Mouse (Mus musculus) ES-CJ7 (cell line): ENCODE data around the gene Syngap1.

Experiments used
- DNase-seq: peaks from one replicate; pipeline ENCODE4 v3.0.0; 2011; ENCODE audit warnings: low read depth, low spot score

The Syngap1 gene

DNA sequence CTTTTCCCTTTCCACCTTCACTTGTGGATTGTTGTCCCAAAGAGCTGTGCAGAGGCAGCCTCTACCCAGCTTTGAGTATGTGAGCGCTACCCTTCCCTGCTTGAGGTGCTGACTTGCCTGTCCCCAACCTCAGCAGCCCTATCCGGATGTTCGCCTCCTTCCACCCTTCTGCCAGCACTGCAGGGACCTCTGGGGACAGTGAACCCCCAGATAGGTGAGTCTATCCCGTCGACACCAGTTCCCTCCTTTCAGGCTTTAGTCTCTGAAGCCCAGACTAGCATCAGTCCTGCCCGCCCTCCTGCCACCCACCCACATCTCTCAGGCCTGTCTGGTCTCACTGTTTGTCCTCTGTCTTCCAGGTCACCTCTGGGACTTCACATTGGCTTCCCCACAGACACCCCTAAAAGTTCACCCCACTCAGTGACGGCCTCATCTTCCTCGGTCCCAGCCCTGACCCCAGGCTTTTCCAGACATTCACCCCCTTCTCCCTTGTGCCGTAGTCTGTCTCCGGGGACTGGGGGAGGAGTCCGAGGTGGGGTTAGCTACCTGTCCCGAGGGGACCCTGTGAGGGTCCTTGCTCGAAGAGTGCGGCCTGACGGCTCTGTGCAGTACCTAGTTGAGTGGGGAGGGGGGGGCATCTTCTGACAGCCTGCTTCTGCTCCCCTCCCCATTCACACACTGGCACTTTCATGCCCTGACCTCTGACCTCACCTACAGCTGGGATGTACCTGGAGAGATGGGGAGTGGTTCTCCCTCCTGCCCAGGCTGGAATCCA, 3.9 kb upstream of the Syngap1 start:
- DNase-seq = no peak

DNA sequence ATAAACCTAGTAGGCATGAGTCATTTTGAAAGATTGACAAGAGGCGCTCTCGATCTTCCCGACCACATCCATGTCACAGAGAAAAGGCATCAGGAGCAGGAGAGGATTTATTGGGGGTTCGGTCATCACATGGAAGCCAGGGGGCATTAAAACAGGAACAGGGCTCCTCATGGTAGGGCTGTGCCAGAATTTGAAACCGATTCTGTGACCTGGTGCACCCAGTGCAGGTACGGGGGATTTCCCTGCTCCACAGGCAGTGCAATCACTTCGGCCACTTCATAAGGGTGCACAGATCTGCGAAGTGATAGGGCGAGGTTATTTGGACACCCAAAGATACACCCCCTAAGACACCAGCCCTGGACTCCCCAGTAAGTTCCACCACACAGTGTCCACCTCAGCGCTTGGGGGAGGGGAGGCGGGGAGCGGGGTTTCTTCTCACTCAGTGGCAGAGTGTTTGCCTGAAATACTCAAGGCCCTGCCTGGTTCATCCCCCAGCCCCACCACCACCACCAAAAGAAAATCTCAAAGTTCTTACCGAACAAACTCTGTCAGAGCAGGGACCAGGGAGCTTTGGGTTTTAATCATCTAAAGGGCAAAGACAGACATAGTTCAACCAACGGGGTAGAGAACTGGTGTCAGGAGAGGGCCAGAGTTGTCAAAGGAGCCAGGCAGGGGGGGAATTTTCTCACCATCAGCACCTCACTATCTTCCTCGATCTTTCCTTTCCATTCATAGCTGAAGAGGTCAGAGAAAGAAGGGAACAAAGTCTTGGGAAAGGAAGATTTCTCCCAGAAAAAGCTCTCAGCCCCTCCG, 3.0 kb upstream of the Syngap1 start:
- DNase-seq = no peak

DNA sequence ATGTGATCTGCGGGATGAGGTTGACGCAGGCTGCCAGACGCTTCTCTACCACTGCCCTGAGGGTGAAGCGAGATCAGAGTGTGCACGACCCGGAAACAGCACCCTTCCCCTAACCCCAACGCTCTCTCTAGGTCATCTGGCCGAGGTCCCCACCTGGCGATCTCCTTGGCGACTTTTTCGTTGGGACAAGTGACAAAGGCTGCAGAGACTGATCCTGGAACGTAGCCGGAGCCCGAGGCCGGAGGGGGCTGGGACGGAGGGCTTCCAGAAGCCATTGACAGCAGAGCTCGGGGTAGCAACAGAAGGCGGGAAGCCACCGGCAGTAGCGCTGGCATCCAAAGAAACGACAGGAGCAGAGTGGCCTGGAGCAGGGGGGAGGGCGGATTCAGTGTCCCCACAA, 2.3 kb upstream of the Syngap1 start:
- DNase-seq = no peak

DNA sequence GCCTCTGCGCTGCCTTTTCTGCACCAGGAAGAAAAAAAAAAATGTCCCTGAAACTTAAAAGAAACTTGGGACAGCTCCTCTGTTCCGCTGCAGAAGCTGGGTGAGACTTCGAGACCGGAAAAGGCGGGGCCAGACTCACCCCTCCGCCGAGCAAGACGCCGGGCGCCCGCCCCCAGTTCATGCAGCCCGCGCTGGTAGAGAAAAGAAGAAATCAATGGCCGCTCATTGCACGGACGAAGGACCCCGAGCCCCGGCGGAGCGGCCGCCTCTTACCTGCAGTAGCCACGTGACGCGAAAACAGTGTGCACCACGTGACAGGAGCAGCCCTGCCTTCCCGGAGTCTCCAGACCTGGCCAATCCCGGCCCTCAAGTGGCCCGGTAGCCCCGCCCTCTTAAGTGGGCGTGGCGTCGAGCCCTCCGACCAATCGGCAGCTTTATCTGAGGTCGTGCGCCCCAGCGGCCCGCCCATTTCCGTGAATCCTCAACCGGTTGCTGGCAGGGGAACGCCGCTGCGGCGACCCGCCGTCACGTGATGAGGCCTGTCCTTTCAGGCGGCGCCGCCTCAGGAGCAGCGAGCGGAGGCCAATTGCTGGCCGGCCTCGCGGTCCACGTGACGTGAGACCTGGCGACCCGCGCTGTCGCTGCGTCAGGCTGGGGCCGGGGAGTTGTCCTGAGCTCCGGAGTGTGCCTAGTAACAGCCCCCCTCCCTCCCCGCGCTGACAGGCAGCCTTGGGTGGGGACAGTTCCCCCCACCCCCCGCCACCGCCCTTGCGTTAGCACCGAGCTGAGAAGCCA, 1.7 kb upstream of the Syngap1 start, which contains the start of gene Cuta:
Gene Cuta (minus strand): TSS at position 392 of the 795 bp plus-strand sequence.
- DNase-seq = peak; percentile 99

DNA sequence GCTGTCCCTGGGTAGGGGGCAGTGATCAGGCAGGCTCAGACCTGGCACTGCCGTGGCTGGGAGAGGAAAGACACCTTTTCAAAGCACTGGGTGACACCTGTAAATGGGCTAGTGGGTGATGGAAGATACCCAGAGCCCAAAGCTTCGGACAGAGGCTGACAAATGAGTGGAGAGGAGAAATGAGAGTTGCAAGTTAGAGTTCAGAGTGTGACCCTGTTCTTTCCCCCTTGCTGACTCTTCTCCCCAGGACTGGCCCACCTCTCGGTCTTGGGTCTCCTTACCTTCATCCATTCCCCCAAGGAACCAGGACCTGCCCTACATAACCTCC, 1.1 kb upstream of the Syngap1 start:
- no peak for DNase-seq

DNA sequence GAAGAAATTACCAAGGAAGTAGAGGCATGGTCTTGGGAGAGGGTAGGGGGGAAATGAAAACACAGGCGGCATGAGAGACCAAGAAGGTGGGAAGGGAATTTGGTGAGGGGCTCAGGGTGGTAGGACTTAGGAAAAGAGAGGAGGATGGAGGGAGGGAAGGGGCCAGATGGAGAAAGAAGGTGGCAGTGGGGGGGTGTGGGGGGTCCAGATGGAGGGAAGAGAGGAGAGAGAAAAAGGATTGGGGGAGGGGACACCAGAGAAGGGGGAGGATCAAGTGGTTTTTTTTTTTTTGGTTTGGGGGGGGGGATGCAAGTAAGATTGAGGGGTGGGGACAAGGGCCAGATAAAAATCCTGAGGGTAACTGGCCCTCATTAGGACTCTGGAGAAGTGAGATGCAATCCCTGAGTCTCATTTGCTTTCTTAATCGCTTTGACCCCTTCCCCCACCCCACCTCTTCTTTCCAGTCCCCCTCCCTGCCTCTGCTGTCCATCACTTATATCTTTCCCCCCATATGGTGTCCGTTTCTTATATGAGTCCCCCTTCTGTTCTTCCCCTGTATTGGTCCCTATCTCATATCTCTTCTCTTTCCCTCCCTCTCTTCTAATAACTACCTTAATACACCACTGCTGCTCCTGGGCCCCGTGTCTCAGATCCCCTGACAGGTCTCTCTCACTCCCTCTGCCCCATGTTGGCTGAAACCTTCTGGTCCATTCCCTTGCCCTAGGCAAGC, 953 bp downstream of the Syngap1 start:
- DNase-seq = no peak

DNA sequence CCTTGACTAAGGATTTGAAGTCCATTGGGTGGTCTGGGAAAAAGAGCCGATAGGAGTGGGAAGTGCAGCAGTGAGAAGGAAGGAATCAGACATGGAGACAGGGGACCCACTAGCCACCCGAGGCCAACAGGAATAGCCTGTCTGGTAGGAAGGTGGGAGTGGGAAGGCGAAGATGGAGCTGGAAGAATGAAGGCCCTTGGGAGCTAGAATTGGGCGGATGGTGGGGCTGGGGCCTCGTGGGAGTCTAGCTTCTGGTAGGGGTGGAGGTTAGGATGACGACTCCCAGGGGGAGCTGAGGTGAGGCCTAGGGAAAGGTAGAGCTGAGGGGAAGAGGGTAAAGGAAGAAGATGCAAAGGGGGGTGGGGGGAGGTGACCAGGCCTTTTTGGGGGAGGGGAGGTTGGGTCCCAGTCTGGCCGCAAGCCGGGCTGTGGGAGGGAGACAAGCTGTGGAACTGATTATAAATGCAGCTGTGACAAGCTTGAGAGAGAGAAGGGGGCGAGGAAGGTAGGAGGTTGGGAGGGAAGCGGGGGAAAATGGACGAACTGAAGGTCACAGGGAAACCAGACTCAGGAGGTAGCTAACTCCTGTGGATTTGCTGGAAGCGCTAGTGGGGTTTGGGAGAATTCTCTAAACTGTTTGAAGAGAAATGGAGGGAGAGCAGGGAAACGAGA, 4.9 kb downstream of the Syngap1 start:
- no peak for DNase-seq

DNA sequence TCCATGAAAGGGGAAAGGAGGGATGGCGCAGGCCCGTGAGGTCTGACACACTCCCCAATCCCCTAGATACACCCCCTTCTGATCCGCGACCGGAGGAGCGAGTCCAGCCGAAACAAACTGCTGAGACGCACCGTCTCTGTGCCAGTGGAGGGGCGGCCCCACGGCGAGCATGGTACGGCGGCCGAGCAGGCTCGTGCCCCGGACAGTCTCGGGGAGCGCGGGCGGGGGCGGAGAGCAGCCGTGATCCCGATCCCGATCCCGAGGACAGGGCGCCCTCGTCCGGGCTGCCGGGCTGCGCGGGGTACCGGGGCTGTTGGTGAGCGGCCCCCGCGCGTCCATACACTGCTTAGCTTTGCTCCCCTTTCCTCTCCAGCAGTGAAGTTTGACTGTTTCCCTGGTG, 5.5 kb downstream of the Syngap1 start:
- DNase-seq = peak; percentile 34

DNA sequence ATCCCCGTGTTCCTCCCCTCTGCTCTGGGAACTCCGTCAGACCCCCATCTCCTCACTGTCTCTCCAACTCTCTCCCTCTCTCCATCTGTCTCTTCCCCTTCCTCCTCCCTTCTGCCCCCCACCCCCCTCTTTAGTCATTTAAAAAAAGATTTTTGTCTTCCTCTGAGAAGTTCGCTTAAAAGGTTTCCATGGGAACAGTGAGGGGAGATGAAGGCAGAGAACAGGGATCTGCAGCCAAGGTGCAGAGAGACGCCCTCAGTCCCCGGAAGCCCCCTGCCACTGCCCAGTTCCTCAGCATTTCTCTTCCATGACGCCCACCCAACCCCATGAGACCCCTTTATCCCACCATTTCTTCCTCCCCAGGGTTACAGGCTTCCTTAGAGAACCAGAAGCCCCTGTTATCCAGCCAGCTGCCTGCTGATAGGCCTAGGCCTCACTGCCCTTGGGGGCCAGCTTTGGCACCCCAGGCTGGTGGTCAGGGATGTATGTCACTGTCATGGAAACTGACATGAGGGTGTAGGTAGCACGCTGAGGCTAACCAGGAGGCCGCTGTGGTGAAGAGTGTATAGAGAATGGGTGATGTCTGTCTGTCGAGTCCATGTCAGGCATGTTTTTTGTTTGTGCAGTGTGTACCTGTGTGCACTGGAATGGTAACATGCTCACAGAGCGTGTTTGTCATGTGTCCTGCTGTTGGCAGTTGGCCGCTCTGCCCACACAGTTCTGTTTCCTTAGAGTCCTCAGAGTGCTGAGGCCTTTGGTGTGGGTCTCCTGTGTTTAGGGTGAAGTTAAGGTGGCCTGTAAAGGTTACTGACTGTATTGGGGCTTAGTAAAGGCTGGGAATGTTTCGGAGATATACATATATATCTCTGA, 6.4 kb downstream of the Syngap1 start:
- DNase-seq = no peak

DNA sequence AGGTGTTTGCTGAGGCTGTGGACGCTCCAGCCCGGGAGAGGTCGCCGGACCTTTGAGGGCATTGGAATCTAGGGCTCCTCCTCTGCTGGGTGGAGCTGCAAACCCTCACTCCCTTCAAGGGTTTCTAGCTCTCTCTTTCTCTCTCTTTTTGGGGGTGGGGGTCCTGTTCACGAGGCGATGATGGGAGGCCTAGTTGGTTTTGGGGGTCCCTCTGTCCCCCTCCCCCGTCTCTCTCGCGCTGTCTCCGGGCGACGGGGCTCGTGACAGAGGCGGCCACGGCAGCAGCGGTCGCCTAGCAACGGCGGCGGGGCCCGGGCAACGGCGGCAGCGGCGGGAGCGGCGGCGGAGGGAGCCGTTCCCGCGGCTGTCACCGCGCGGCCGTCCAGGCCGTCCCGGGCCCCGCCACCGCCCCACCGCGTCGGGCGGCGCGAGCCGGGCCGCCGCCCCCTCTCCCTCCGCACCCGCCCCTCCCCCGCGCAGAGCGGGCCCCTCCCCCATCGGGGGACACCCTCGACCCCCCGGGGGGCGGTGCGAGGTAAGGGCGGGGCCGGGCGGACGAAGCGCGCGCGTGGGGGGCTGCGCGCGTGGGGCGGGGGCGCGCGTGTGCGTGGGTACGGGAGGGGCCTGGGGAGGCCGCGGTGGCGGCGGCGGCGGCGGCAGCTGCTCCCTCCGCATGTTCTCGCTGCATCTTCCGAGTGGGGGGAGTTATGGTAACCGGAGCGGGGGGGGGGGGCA, 7.4 kb downstream of the Syngap1 start:
- peak; percentile 24 for DNase-seq

DNA sequence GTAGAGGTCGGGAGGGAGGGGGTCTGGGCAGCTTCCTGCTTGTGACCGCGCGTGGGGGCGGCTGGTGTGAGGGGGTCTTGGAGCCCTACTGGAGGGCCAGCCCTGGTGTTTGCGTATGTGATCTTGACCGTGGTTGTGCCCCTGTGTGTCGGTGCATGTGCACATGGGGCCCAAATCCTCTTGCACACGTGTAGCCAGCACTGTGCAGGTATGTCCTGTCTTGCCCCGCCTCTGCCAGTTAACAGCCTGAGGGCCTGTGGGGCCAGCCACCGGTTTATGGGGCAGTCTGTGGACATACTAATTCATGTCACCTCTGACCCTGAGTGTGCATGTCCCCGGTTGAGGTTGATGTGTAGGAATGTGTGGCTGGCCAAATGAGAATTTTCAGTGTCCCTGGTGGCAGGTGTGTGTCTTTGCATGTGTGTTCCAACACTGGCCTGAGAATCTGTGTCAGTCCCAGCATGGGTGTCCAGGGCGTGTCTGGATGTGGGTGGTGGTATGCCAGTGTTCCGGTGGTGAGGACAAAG, 8.1 kb downstream of the Syngap1 start:
- DNase-seq = peak; percentile 72

DNA sequence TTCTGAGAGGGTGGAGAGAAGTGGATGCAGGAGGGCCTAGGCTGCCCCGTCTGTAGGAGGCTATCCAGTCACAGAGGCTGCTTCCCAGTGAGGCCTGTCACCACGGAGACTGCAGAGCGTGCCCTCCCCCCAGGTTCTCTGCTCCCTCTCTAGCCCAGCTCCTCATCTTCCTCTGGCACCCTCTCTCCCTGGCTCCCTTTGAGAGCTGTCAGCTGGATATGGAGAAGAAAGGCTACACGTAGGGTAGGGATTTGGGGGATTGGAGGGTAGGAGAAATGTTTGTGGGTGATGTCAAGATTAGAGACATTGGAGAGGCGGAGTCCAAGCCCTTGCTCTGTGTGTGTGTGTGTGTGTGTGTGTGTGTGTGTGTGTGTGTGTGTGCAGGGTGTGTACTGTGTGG, 8.8 kb downstream of the Syngap1 start:
- DNase-seq = no peak

DNA sequence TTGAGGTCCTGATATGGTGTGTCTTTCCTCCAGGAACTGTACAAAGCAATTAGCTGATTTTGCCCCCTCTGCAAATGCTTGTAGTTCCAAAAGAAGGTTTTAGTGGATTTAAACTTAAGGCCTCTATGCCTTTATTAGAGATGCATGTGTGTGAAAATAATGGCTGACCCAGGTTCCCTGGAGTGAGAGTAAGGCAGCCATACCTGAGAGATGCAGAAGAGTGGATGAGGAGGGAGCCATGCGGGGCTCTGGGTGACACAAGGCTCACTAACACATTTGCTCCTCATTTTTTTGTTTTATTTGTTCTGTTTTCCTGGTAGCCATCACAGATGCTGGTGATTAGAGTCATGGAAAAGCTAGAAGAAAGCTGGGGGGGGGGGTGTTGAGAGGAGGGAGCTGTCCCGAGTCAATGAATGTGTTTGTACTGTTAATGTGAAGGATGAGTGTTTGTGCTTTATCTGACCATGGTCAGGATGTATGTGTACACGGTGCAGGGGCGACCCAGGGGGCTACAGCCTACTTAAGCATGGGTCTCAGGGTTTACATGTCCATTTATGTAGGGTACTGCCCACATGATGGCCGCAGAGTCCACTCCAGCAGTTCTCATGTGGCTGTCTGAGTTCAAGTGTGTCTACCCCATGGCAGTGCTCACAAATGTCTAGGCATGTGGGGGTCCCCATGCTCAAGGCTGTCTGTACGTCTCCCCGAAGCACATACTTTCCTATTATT, 9.7 kb downstream of the Syngap1 start:
- no peak for DNase-seq

DNA sequence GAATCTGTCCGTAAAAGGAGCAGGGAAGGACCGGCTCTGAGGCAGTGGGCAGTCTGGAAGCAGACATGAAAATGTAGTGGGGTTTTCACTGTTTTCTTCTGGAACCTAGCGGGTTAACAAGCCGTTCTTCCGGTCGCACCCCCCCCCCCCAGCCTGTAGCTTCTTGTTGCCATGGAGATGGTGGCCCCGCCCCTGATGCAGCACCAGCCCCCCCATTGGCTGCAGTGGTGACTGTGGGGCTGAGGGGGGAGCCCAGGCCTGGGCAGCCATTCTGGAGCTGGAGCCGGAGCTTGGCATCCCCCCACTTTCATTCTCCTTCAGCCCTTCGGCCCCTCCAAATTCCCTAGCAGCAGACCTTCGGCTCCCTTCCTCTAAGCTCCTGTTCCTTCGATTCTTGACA, 10.4 kb downstream of the Syngap1 start:
- peak; percentile 63 for DNase-seq

DNA sequence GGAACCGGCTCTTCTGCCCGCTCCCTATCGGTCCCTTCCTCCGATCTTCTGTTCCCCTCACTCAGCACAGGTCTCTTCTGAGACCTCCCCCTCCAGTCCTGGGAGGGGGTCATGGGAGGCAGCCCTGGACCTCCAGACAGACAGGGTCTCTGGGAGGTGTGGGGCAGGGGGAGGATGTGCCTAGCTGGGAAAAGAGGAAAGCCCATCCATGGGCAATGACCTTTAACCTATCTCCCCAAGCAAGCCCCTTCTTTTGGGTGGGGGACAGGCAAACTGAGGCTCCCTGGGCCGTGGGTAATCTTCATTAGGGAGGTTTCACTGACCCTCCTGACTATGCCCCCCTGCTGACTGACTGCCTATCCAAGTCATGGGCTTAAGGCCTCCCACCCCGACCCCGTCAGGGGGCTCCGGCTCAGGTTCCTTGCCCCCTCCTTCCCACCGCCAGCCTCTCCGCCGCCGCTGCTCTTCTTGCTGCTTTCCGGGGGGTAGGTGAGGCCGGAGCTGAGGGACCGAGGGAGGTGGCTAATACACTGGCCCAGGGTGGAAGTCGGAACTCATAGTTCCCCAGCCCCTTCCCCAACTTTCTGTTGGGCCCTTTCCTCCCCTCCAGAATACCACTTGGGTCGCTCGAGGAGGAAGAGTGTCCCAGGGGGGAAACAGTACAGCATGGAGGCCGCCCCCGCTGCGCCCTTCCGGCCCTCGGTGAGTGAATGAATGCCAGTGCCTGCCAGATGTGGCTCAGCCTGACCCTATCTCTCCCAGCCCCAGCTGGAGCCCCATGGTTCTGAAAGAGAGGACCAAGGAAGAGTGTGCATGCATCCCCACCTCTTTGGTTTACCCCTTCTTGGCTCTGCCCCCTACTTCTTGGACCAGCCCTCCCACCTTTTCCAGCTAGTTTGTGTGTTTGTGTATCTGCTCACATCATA, 11.2 kb downstream of the Syngap1 start:
- no peak for DNase-seq

DNA sequence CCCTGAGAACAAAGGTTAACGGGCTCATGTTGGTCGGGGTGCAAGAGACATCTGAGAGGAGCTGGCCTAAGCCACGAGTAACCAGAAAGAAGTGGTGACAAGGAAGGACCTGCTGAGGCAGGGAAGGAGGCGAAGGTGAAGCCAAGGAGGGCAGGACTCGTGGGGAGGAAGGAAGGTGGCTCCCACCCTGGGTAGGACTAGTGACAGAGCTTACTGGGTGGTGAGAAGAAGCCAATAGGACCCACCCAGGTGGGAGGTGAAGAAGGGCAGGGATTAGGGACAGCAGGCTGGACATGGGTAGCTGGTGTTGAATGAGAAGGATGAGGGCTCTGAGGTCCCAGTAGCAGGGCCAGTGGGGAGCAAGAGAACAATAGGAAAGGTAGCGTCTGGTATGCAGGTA, 12.1 kb downstream of the Syngap1 start:
- DNase-seq = no peak

DNA sequence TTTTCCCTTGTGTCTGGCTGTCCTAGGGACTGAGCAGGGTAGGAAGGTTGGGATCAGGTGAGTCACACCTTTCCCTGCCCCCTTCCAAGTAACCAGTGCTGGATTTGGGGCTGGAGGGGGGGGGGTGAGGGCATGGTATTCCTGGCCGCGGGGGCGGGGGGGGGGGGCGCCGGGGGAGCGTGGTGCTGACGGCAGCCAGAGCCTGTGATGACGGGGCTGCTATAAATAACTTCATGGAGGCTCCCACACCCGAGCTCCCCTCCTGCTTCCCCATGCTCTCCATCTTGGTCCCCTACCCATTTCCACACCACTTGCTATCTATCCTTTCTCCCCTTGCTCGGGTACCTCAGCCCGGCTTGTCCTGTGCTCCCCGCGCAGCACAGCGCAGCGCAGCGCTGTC, 12.7 kb downstream of the Syngap1 start:
- no peak for DNase-seq
